Mouse (Mus musculus): ENCODE data around the gene Smad9. TPM values are rescaled to one million over a fixed set of nuclear protein-coding genes. Genes with fewer than 3 reads are reported as not detected.
"Not testable (repeated sequence)": the region's sequence is repeated elsewhere in the genome, so short reads cannot be mapped to it uniquely, and the experiment has no call there.

Smad9 gene
- total RNA-seq, 2 experiments from 2014 or later: 7.1 to 7.6 TPM

DNA sequence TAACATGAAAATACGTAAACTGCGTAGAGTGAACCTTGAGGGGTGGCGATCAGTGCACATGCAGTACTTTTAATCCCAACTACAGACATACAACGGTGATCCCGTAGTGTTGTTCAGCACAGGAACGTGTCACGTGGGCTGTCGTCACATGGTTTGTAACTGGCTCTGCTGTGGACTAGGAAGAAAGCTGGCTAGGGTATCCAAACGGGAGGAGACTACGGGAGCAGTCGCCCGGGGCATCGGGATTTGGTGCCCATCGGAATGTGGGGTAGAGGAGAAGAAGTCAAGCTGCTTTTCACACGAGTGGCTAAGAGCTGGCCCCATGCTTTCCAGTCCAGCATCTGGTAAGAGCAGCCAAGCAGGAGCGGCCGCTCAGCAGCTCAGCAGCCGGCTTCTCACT is 9.0 kb downstream of the Smad9 start:
- TF ChIP-seq CTCF (conservative IDR thresholded peaks at IDR 0.05): no peak
- peak overlapping the region; percentile 50 for H3K4me3 ChIP-seq
- H3K27ac ChIP-seq: peak overlapping the region; percentile 68
- DNase-seq (ENCODE audit: low spot score in 2 of 2): peak; percentile 29 to 72

DNA sequence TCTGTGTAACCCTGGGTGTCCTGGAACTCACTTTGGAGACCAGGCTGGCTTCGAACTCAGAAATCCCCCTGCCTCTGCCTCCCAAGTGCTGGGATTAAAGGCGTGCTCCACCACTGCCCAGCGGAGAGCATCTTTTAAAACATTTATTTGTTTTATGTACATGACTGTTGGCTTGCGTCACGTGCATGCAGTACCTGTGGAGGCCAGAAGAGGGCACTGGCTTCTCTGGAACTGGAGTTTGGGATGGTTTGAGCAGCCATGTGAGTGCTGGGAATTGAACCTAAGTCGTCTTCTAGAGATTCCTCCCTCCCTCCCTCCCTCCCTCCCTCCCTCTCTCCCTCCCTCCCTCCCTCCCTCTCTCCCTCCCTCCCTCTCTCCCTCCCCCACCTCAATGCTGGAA is 10.1 kb downstream of the Smad9 start:
- not testable (repeated sequence) for H3K27ac ChIP-seq; H3K4me3 ChIP-seq; DNase-seq (ENCODE audit: low spot score in 2 of 2)
- peak; percentile 52 for TF ChIP-seq CTCF (conservative IDR thresholded peaks at IDR 0.05)

DNA sequence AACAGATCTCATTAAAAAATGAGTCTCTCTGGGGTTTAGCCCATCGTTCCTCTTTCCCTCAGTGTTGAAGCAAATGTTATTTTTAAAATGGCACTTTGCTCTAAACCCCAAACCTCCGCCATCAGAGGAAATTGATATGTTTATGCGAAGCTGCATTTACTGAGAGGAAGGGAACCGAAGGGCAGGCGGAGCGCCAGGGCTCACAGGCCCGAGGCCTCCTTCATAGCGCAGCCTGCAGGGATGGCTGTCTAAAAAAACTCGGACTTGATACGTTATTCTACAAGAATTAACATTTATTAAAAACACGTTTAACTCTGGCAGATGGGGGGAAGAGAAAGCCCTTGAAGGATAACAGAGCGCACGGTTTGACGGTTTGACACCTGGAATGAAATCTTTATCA is 10.7 kb downstream of the Smad9 start:
- Histone ChIP-seq H3K27ac (no peak overlapping the region), H3K4me3 (no peak overlapping the region)
- DNase-seq (ENCODE audit: low spot score in 2 of 2): no peak
- no peak for TF ChIP-seq CTCF (conservative IDR thresholded peaks at IDR 0.05)

DNA sequence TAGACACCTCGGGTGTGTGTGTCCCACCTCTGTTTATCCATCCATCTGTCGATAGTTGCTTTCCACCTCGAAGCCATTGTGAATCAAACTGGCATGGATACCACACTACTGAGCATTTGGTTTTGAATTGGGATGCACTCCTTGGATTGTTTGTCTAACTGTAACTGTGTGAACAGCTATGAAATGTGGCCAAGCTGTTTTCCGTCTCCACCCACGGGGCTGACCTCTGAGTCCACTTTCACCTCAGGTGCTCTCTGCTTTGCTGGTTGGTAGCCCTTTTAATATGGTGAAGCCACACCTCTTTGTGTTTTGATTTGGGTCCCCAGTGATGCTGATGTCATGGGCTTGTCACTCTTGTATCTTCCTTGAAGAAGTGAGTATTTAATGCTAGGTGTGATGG is 11.4 kb downstream of the Smad9 start:
- DNase-seq (ENCODE audit: low spot score in 2 of 2): no peak
- H3K4me3 ChIP-seq: no peak overlapping the region
- no peak for TF ChIP-seq CTCF (conservative IDR thresholded peaks at IDR 0.05)
- no peak overlapping the region for H3K27ac ChIP-seq

DNA sequence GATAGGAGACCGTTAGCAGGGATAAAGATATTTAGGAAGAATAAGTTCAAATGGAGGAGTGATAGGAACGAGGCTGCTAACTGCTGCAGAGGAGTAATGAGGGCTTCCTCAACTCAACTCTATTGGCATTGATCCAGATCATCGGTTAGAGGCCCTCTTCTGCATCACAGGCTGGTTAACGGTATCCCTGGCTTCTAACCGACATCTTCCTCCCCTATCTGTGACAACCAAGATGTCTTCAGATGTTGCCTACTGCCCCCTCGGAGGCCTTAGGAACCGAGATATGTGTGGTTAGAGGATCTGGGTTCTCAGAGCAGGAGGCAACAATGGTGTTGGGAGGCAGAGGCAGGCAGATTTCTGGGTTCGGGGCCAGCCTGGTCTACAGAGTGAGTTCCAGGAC is 13.2 kb downstream of the Smad9 start:
- H3K4me3 ChIP-seq: no peak overlapping the region
- no peak overlapping the region for H3K27ac ChIP-seq
- no peak for TF ChIP-seq CTCF (conservative IDR thresholded peaks at IDR 0.05)
- no peak for DNase-seq (ENCODE audit: low spot score in 2 of 2)

DNA sequence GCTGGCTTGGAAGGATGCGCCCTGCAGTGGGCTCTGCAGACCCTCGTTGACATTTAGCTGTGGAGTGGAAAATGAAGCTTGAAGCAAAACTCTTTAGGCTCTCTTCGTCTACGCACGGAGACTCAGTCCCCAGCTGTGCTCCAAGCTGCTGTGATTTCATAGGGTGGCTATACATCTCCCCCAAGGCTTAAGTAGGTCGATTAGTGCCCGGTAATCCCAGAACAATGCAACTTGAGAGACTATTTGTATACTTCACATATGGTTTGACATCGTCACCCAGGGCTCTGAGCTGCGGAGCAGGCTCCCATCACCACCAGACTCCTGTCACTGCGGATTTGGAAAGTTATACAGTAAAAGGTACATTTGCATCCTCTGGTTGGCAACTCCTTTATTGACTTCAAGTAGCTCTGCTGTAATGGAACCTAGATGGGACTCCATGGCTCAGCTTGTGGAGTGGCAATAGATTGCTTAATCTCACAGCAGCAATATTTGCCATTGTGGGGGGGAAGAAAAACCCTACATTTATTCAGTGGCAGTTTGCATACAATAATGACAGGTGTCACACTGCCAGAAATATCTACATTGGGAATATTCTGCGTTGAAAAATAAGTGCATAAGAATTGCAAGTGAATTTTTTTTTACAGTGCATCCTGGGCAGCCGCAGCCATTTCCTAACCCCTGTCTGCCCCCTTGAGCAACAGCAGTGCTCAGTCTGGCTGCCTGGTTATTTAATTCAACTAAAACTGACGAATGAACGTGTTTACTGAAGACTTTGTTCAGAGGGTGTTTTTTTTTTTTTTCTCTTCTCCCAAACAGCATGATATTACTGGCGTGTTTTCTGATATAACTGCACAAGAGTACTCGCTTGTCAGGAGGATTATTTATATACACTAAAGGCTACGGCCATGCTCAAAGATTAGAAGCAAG is 14.2 kb downstream of the Smad9 start:
- DNase-seq (ENCODE audit: low spot score in 2 of 2): no peak
- no peak overlapping the region for H3K27ac ChIP-seq
- TF ChIP-seq CTCF (conservative IDR thresholded peaks at IDR 0.05): no peak
- no peak overlapping the region for H3K4me3 ChIP-seq

DNA sequence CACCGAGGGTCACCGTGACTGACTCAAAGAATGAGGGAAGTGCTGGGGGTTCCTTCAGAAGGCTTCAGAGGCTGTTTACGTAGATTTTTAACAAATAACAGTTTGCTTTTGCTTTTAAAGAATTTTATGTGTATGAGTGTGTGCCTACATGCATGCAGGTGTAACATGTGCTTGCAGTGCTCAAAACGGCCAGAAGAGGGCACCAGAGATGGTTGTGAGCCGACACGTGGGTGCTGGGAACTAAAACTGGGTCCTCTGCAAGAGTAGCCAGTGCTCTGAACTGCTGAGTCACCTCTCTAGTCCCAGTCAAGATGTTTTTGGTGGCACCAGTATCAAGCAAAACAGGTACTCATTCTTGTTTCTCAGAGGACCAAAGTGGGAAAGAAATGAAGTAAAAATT is 18.2 kb downstream of the Smad9 start:
- H3K27ac ChIP-seq: no peak overlapping the region
- no peak for DNase-seq (ENCODE audit: low spot score in 2 of 2)
- peak; percentile 48 for TF ChIP-seq CTCF (conservative IDR thresholded peaks at IDR 0.05)
- H3K4me3 ChIP-seq: no peak overlapping the region

DNA sequence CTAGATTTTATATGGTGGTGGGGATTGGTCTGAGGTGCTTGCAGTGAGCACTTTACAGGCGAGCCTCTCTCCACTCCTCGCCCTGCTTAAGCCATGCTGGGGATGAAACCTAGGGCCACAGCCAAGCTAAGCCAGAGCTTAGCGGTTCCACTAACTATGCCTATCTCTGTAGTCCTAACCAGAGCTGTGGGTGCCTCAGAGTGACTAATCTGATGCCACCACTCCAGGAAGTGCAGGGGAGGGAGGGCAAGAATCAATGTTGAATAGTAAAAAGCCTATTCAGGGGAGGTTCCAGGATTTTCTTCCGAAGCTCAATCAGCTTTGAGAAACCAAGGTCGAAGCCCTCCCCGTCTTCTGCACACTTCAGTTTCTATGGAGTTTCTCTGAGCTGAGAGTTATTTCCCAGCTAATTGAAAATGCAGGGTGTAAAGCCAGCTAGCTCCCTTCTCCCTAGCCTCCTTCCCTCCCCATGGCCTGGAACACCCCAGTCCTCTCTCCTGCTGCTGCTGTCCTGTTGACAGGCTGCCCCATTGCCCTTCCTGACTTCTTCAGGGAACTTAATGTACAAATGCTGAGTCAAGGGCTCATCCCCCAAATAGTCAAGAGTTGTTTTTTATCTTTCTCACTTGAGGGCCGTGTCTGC is 20.7 kb downstream of the Smad9 start:
- no peak overlapping the region for H3K27ac ChIP-seq
- no peak overlapping the region for H3K4me3 ChIP-seq
- no peak for TF ChIP-seq CTCF (conservative IDR thresholded peaks at IDR 0.05)
- DNase-seq (ENCODE audit: low spot score in 2 of 2): no peak

DNA sequence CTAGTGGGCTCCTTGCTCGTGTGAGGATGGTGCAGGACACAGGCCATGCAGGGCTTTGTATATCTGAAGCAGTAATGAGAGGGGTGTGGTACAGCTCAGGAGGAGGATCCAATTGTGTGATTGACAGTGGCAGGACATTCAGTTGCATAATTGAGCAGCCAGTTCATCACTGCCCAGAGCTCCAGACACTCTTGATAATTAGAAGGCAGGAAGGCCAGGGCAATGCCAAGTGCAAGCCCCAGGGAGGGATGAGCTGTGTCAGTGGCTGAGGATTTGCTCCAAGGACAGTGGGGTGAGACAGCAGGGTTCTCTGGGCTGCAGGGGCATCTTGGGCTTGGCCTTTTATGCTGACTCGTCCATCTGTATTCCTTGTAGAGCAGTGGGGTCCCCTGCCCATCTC is 35.2 kb downstream of the Smad9 start:
- DNase-seq (ENCODE audit: low spot score in 2 of 2): no peak
- Histone ChIP-seq H3K4me3 (no peak overlapping the region), H3K27ac (no peak overlapping the region)
- TF ChIP-seq CTCF (conservative IDR thresholded peaks at IDR 0.05): no peak

DNA sequence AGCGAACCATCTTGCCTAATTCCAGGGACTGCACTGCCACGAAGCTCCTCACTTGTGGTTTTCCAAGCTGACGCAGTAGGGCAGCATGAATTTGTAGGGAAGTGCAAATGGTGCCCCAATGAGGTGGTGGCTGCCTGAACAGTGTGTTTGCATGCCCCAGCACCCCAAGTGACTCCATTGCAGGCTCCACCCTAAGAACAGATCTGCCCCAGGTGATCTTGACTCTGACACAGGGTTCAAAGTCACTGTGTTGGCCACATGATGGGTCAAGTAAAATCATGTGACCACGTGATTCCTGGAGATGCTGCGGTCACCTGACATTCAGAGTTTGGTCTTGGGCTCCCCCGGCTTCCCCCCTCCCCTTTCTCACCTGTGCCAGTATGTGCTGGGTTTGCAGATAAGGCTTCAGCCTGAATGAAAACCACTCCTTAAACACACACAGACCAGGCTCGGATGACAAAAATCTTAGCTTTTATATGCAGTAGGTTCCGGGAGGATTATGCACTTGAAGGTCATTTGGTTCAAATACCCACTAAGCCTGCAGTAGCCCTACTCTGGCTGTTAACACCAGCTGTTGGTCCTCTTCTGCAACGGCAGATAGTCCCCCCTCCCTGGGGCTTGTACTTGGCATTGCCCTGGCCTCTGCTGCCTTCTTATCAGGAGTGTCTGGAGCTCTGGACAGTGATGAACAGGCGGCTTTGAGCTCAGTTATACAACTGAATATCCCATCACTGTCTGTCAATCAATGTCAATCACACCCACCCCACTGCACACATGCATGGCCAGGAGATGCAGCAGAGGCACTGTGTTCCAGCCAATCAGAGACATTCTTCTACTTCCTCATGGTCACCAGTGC is 36.7 kb downstream of the Smad9 start:
- TF ChIP-seq CTCF (conservative IDR thresholded peaks at IDR 0.05): no peak
- no peak for DNase-seq (ENCODE audit: low spot score in 2 of 2)
- H3K27ac ChIP-seq: no peak overlapping the region
- no peak overlapping the region for H3K4me3 ChIP-seq

DNA sequence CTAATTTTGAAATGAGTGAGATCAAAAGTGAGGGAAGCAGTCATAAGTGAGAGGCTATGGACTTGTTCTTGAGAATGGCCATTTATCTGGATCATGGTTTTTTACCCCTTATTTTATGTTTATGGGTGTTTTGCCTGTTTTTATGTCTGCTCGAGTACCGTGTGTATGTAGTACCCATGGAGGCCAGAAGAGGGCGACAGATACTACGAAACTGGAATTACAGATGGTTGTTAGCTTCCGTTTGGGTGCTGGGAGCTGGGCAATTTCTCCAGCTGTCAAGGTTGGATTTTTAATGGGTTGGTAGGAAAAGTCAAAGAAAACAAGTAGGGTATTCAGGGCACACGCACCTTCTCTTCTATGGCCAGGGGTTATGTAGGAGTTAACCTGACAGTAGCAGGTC is 38.4 kb downstream of the Smad9 start:
- TF ChIP-seq CTCF (conservative IDR thresholded peaks at IDR 0.05): peak; percentile 59
- H3K4me3 ChIP-seq: no peak overlapping the region
- DNase-seq (ENCODE audit: low spot score in 2 of 2): no peak
- no peak overlapping the region for H3K27ac ChIP-seq

DNA sequence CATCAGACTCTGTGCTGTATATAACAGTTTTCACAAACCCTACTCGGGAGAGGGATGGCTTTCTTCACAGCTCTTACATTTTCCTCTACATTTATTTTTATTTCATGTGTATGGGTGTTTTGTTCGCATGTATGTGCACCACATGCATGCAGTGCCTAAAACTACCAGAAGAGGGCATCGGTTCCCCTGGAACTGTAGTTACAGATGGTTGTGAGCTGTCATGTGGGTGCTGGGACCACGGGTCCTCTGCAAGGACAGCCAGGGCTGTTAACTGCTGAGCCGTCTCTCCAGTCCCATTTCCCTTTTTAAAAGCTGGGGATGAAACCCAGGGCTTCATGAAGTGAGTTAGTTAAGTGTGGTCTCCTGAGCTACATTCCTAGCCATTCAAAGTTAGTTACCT is 40.0 kb downstream of the Smad9 start:
- Histone ChIP-seq H3K4me3 (no peak overlapping the region), H3K27ac (no peak overlapping the region)
- DNase-seq (ENCODE audit: low spot score in 2 of 2): no peak
- no peak for TF ChIP-seq CTCF (conservative IDR thresholded peaks at IDR 0.05)

DNA sequence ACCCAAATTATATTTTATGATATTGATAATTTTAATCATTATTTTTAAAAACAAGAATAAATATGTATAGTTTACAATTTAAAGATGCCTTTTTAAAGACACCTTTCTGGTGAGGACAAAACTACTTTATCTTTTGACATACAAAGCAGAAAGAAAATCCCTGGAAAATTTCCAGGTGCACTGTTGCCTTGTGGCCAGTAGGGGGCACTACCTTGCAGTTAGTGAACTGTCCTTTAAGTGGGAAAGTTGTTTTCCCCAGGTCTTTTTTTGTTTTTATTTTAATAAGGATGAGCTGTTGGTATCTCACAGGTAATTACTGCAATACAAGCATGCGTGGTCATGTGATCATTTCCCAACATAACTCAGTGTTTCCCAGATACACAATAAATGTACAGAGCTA is 40.4 kb downstream of the Smad9 start:
- Histone ChIP-seq H3K27ac (no peak overlapping the region), H3K4me3 (no peak overlapping the region)
- no peak for DNase-seq (ENCODE audit: low spot score in 2 of 2)
- peak; percentile 81 for TF ChIP-seq CTCF (conservative IDR thresholded peaks at IDR 0.05)
